Mouse (Mus musculus) midbrain, embryonic 14.5 days (tissue): ENCODE data around the gene H2-M10.2. TPM values are rescaled to one million over a fixed set of nuclear protein-coding genes. Genes with fewer than 3 reads are reported as not detected.
"Not testable (repeated sequence)": the region's sequence is repeated elsewhere in the genome, so short reads cannot be mapped to it uniquely, and the experiment has no call there.

Experiments used
- ATAC-seq: fragments of 200-750 bp; cut with Nextera tagmentation; 2 replicates; pipeline ENCODE4 v1.8.0; 2017; ENCODE audit warnings: moderate number of reproducible peaks, moderate library complexity; ENCODE audit not compliant: low FRiP score, low TSS enrichment
- DNase-seq: peaks from one replicate; pipeline ENCODE4 v3.0.0-alpha.2; 2015
- H3K27ac ChIP-seq: fragments of 300-500 bp; sonication (generic); replicated peaks from 2 replicates; pipeline ENCODE4 v1.5.1; 2014; ENCODE audit warnings: mild to moderate bottlenecking, low read depth, low read length, moderate library complexity
- H3K27me3 ChIP-seq: fragments of 300-500 bp; sonication (generic); 2 replicates; pipeline ENCODE4 v1.6.1; 2014; ENCODE audit warnings: low read length, control low read depth, mixed read lengths; ENCODE audit not compliant: control insufficient read depth, insufficient read depth
- H3K36me3 ChIP-seq: fragments of 300-500 bp; sonication (generic); 2 replicates; pipeline ENCODE4 v1.6.1; 2014; ENCODE audit warnings: low read length, control low read depth; ENCODE audit not compliant: control insufficient read depth, insufficient read depth
- H3K4me1 ChIP-seq: fragments of 300-500 bp; sonication (generic); 2 replicates; pipeline ENCODE4 v1.6.1; 2014; ENCODE audit warnings: mild to moderate bottlenecking, antibody characterized with exemption, low read length, control low read depth; ENCODE audit not compliant: control insufficient read depth, insufficient read depth
- H3K4me2 ChIP-seq: fragments of 300-500 bp; sonication (generic); 2 replicates; pipeline ENCODE4 v1.6.1; 2014; ENCODE audit warnings: mild to moderate bottlenecking, low read length, moderate library complexity
- H3K4me3 ChIP-seq: fragments of 300-500 bp; sonication (generic); replicated peaks from 2 replicates; pipeline ENCODE4 v1.5.1; 2014; ENCODE audit warnings: low read depth, low read length
- H3K9ac ChIP-seq: fragments of 300-500 bp; sonication (generic); replicated peaks from 2 replicates; pipeline ENCODE4 v1.6.1; 2014; ENCODE audit warnings: mild to moderate bottlenecking, low read length, moderate library complexity
- H3K9me3 ChIP-seq: fragments of 300-500 bp; sonication (generic); 2 replicates; pipeline ENCODE4 v1.6.1; 2016; ENCODE audit warnings: low read length, control low read depth, mixed read lengths; ENCODE audit not compliant: control insufficient read depth
- WGBS: fragments of 180-500 bp; shearing (Covaris S2); extraction: QIAGEN DNeasy Blood & Tissue Kit; methylation state at CpG from one replicate; pipeline ENCODE4 v1.1.7; 2014; 5-methylcytosine and 5-hydroxymethylcytosine counted together
- polyA plus RNA-seq: library from polyadenylated mRNA; unstranded; fragments of >200 nt; fragmentation: Nextera tagmentation; extraction: Ambion mirVana; gene quantifications from 2 replicates; pipeline ENCODE4 v1.2.1, GENCODE M21; 2014

H2-M10.2 gene
- 0.25 TPM in 1 of 2 replicates, not detected in the other for polyA plus RNA-seq

DNA sequence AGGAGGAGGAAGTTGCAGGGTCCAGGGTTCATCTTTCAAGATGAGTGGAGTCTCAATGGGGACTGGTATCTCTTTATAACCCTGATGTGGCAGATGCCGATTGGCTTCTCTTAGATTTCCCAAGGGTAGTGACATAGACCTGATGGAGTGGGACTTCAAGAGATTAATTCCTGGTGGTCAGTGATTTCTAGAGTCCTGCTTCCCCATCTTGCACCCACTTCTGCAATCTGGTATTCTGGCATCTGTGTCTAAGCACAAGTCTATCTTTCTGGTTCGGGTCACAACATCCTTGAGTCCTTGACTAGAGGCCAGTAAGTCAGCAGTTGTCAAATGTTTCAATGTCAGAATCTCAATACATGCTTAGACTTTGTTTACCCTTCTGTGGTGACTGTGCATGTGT, at the start of gene H2-M10.2:
Gene H2-M10.2 (minus strand): TSS at position 101 of the 400 bp plus-strand sequence.
- no peaks in the 10 kb centered on the region for H3K9me3 ChIP-seq
- H3K4me3 ChIP-seq, result no peak within 1 kb of the TSS
- no peak within 1 kb of the TSS for H3K4me2 ChIP-seq
- H3K9ac ChIP-seq, result no peak within 1 kb of the TSS
- DNase-seq (no peak), ATAC-seq (no peak)
- H3K27ac ChIP-seq, result no peak within 1 kb of the TSS
- WGBS, result 91% methylated on average over 2 of the region's 2 CpGs
- H3K27me3 ChIP-seq, result no peaks in the 10 kb centered on the region
- H3K36me3 ChIP-seq, result 0 out of 2 replicates have a peak, but pooled peaks cover 3% of the 10 kb centered on the region
- H3K4me1 ChIP-seq, result no peaks in the 10 kb centered on the region

DNA sequence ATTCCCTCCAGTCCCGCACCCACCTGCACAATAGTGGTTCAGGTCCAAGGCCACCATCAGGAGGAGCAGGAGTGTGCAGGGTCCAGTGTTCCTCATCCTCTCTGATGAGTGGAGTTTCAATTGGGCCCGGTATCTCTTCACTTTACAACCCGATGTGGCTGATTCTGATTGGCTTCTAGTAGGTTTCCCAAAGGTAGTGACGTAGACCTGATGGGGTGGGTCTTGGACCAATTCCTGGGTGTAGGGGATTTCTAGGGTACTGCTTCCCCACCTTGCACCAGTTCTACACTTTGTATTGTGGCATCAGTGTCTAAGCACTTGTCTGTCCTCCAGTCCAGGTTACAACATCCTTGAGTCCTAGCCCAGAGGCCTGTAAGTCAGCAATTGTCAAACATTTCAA, 39.8 kb upstream of the H2-M10.2 start, which contains the start of gene H2-M10.1:
Gene H2-M10.1 (minus strand): TSS at position 101 of the 400 bp plus-strand sequence.
- Histone ChIP-seq H3K4me3 (no peak within 1 kb of the TSS), H3K4me1 (no peaks in the 10 kb centered on the region), H3K27me3 (no peaks in the 10 kb centered on the region), H3K27ac (no peak within 1 kb of the TSS), H3K4me2 (no peak within 1 kb of the TSS), H3K36me3 (no peaks in the 10 kb centered on the region), H3K9ac (no peak within 1 kb of the TSS), H3K9me3 (no peaks in the 10 kb centered on the region)
- WGBS, result 90% methylated on average over 4 of the region's 4 CpGs
- no peak for DNase-seq
- no peak for ATAC-seq

DNA sequence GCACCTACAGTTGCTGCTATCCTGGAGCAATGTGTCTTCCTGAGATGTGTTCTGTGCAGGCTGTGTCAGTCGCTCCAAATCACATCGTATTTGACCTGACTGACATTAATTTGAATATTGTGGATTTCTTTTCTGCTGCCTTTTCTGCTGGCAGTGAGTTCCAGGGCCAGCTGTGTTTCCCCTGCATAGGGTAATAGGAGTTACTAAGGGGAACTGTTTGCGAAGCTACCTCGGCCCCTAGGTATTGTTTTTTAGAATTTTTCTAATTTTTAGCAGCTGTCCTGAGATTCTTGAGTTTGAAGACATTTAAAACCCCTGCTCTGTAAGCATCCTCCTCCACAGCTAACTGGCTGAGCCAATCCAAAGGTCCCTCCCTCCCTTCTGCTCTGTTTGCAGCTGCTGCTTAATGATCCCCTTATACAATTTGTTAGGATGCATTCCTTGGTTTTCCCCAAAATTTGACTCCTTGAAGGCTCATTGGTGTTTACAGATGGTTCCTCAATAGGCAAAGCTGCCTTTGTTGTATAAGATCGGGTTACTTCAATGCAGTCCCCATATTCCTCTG, 29.5 kb upstream of the H2-M10.2 start:
- H3K9me3 ChIP-seq, result no peaks in the 10 kb centered on the region
- peak overlapping the region; percentile 70 for H3K9ac ChIP-seq
- DNase-seq (no peak), ATAC-seq (peak; percentile 49)
- peaks cover 3% of the 10 kb centered on the region; the same call in 1 of the 2 replicates for H3K4me1 ChIP-seq
- H3K4me3 ChIP-seq, result peak overlapping the region; percentile 61
- H3K4me2 ChIP-seq, result peak overlapping the region; percentile 77
- peak overlapping the region; percentile 95 for H3K27ac ChIP-seq
- no peaks in the 10 kb centered on the region for H3K27me3 ChIP-seq
- no peaks in the 10 kb centered on the region for H3K36me3 ChIP-seq
- WGBS, result 29% methylated on average over 5 of the region's 5 CpGs

DNA sequence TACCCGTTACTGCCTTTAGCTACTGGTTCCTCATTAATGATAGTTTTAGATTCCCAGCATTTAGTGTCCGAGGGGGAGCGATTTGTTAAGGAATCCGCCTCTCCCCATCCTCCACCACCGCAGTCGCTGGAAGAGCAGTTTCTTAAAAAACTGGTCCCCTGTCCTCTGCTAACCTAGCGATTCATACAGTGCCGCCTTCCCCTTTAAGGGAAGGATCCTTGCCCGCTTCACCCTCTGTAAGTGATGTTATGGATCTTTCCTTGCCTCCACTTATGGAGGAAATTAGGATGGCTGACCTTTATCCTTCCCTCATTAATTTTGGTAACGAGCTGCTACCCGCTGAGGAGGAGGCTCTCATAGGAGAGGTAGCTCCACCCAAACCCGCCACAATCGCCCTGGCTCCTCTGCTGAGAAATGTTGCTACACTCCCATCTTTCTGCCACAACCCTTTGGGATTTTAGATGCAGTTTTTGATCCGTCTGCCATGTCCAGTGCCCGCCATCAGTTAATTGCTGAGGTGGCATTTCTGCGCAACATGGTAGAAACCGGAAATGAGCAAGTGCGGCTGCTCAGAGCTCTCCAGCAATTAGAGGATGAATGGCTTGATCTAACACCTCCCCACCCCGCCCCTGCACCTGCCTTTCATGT, 28.9 kb upstream of the H2-M10.2 start:
- Histone ChIP-seq H3K36me3 (no peaks in the 10 kb centered on the region), H3K4me3 (peak overlapping the region; percentile 61), H3K9me3 (no peaks in the 10 kb centered on the region), H3K27ac (peak overlapping the region; percentile 95), H3K9ac (peak overlapping the region; percentile 70), H3K4me2 (peak overlapping the region; percentile 77), H3K4me1 (peaks cover 3% of the 10 kb centered on the region; the same call in 1 of the 2 replicates), H3K27me3 (no peaks in the 10 kb centered on the region)
- DNase-seq (peak; percentile 86), ATAC-seq (peak; percentile 91)
- WGBS, result 1% methylated on average over 19 of the region's 19 CpGs

DNA sequence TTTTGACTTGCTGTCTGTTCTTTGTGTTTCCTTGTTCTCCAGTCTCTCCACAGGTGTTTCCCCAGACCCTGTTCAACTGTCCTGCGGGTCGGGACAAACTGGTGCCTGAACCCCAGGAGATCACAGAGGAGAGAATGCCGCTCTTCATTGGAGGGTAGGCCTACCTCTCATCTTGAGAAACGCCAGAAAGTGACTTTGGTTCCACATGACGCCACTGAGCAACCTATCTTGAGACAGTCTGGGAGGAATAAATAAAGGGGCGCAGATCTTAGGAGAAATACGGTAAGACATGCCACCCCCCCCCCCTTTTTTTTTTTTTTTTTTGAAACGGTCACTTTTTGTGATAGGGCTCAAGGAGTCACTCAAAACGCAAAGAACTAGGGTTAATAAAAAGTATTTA, 28.2 kb upstream of the H2-M10.2 start:
- H3K36me3 ChIP-seq, result no peaks in the 10 kb centered on the region
- H3K27me3 ChIP-seq, result no peaks in the 10 kb centered on the region
- no peaks in the 10 kb centered on the region for H3K9me3 ChIP-seq
- peak overlapping the region; percentile 95 for H3K27ac ChIP-seq
- H3K9ac ChIP-seq, result peak overlapping the region; percentile 70
- DNase-seq (peak; percentile 78), ATAC-seq (peak; percentile 37)
- H3K4me1 ChIP-seq, result peaks cover 3% of the 10 kb centered on the region; the same call in 1 of the 2 replicates
- 1% methylated on average over 9 of the region's 9 CpGs for WGBS
- peak overlapping the region; percentile 61 for H3K4me3 ChIP-seq
- peak overlapping the region; percentile 77 for H3K4me2 ChIP-seq

DNA sequence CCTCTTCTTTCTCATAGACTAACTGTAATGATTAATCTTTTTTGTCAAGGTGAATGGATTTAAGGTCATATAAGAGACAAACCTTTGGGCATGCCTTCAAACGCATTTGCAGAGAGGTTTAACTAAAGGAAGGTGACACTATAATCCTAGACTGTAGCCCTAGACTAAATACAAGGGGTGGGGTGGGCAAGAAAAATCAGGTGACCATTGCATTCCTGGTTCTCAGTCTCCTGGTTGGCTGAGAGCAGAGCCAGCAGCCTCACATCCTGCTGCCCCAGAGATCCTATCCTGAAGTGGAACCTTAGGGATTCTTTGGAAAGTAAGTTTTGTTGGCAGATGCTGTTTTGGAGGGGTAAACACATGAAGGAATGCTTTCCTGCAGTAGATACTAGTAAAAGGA, 23.0 kb upstream of the H2-M10.2 start:
- Histone ChIP-seq H3K9me3 (no peaks in the 10 kb centered on the region), H3K4me1 (no peaks in the 10 kb centered on the region), H3K9ac (0 out of 2 replicates have a peak overlapping the region, but pooled peaks have one; percentile 6), H3K27me3 (no peaks in the 10 kb centered on the region), H3K27ac (no peak overlapping the region), H3K4me3 (no peak overlapping the region), H3K4me2 (no peak overlapping the region), H3K36me3 (no peaks in the 10 kb centered on the region)
- WGBS, result 38% methylated on average over 1 of the region's 1 CpGs
- DNase-seq (peak; percentile 6), ATAC-seq (no peak)

DNA sequence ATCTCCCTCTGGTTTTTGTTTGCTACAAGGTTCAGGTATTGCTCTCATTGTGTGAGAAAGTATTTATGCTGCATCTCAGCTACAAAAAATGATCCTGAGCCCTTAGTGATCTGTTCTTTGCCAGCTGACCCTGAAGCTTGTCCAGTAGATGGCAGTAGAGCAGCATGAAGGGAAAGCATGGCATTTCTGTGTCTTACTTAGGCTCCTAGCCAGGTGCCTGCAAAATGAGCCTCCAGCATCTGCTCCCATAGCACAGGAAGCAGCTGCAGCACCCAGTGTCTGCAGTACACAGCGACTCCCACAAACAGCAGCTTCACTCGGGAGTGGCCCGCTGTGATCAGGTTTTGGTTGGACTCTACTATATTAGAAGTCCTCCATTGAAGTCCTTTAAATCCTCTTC, 22.6 kb upstream of the H2-M10.2 start:
- WGBS, result 1% methylated on average over 3 of the region's 3 CpGs
- H3K36me3 ChIP-seq, H3K4me2 ChIP-seq, H3K4me3 ChIP-seq, H3K27ac ChIP-seq, H3K4me1 ChIP-seq, H3K9me3 ChIP-seq, H3K27me3 ChIP-seq: not testable (repeated sequence)
- DNase-seq (peak; percentile 93), ATAC-seq (peak; percentile 43; the same call in 1 of the 2 replicates)
- H3K9ac ChIP-seq, result 0 out of 2 replicates have a peak overlapping the region, but pooled peaks have one; percentile 6

DNA sequence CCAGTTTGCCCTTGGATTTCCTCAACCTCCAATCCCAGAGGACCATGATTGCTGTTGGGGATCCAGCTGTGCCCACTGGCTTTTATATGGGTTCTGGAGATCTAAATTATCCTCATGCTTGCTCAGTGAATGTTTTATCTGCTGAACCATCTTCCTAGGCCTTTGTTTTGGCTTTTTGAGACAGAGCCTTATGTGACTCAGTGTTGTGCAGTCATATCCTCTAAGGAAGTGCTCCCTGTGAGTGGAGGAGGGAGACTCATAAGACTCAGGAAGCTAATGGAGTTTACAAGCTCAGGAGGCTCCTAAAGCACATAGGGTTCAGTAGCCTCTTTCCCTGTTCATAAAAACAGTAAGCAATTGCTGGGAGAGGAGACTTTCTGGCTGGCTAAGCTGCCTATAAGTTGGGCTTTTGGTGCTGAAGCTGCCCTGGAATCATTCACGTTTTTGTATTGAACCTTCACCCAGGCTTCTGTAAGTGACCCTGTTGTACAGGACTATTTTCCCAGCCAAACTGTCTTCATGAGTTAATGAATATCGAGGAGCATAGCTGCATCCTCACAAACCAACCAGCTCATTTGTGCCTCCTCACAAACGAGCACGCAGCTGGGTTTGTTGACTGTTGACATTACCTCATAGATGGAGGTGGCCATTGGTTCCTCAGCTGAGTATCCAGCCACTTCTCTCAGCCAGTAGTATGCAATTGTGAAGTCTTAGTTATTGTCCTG, 4.6 kb downstream of the H2-M10.2 start:
- Histone ChIP-seq H3K27ac (no peak overlapping the region), H3K4me3 (no peak overlapping the region), H3K36me3 (peaks cover 21% of the 10 kb centered on the region), H3K4me1 (no peaks in the 10 kb centered on the region), H3K27me3 (no peaks in the 10 kb centered on the region), H3K9ac (no peak overlapping the region), H3K9me3 (no peaks in the 10 kb centered on the region), H3K4me2 (no peak overlapping the region)
- DNase-seq (no peak), ATAC-seq (no peak)
- WGBS, result 89% methylated on average over 4 of the region's 4 CpGs
